Mouse (Mus musculus): ENCODE measurements around the gene Kcna4. TPM values are rescaled to one million over a fixed set of nuclear protein-coding genes. Genes with fewer than 3 reads are reported as not detected.
A peak's percentile ranks its signal among the peaks of the same experiment; 100 is the strongest.

The Kcna4 gene
- polyA plus RNA-seq, 1 experiment from 2014 or later = 9.6 TPM

DNA sequence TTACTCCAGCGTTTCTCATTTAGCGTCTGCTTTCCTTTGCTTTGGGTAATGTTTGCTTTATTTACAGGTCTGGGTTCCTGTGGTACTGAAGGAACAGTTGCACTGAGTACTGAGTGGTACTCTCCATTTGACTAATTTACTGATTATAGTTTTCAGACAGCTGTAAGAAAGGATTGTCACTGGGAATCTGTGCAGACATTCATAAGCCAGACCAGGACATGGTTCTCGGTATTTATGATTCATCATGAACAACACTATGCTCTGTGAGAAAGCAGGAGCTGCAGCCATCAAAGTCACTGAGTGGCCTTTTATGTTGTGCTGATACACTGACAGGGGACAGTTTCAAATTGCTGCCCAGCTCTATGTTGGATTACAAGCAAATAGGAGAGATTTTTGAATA, 33.7 kb downstream of the Kcna4 start:
- H3K9me3 ChIP-seq = no peaks in the 10 kb centered on the region
- 80% methylated on average over 3 of the region's 3 CpGs for WGBS
- no peak overlapping the region for H3K9ac ChIP-seq
- ATAC-seq (ENCODE audit: low FRiP score, low read depth) = no peak
- no peak overlapping the region for H3K27ac ChIP-seq (replicated peaks)
- H3K4me3 ChIP-seq = no peak overlapping the region
- no peaks in the 10 kb centered on the region for H3K4me1 ChIP-seq (replicated peaks)
- H3K27me3 ChIP-seq = no peaks in the 10 kb centered on the region
- no peak overlapping the region for H3K4me2 ChIP-seq
- no peaks in the 10 kb centered on the region for H3K36me3 ChIP-seq

DNA sequence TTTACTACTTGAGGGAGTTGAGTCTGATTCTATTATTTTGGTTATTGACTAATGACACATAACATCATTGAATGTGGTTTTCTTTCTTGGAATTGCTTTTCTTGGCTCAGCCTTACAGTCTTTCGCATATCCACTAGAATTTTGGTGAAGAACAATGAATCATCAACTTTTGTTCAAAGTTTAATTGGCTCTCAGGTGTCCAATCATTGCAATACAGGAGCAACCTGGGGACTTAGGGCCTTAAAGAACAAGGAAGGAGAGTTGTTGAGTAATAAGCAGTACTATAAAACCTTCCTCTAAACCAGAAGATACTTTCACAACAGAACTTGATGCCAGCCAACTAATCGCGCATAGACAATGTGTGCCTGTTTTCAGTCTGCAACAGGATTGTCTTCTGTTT, 36.8 kb downstream of the Kcna4 start:
- H3K9me3 ChIP-seq = no peaks in the 10 kb centered on the region
- H3K9ac ChIP-seq = no peak overlapping the region
- 96% methylated on average over 3 of the region's 3 CpGs for WGBS
- H3K4me1 ChIP-seq (replicated peaks) = no peaks in the 10 kb centered on the region
- H3K27ac ChIP-seq (replicated peaks) = no peak overlapping the region
- H3K27me3 ChIP-seq = no peaks in the 10 kb centered on the region
- no peaks in the 10 kb centered on the region for H3K36me3 ChIP-seq
- ATAC-seq (ENCODE audit: low FRiP score, low read depth) = no peak
- no peak overlapping the region for H3K4me2 ChIP-seq
- no peak overlapping the region for H3K4me3 ChIP-seq

DNA sequence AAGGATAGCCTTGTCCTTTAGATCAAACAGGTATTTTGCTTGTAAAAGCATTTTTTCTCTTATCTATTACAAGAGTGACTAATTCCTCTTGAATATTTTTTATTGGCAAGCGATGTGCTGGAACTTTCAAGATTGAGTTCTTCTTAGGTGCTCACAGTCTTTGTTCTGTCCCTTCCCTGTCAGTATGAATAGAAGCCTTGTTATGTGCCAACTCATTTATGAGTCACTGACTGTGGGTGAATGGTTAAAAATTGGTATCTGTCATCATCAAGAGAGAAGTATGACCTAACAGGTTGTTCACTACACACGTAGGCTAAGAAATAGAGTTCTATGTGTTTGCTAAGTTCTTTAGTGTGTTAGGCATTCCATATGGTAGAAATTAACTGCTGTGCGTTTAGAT, 50.9 kb downstream of the Kcna4 start:
- no peak overlapping the region for H3K4me3 ChIP-seq
- 87% methylated on average over 3 of the region's 3 CpGs for WGBS
- H3K4me1 ChIP-seq (replicated peaks) = no peaks in the 10 kb centered on the region
- no peaks in the 10 kb centered on the region for H3K36me3 ChIP-seq
- H3K9ac ChIP-seq = no peak overlapping the region
- ATAC-seq (ENCODE audit: low FRiP score, low read depth) = no peak
- H3K27me3 ChIP-seq = no peaks in the 10 kb centered on the region
- H3K4me2 ChIP-seq = no peak overlapping the region
- H3K9me3 ChIP-seq = no peaks in the 10 kb centered on the region
- no peak overlapping the region for H3K27ac ChIP-seq (replicated peaks)

DNA sequence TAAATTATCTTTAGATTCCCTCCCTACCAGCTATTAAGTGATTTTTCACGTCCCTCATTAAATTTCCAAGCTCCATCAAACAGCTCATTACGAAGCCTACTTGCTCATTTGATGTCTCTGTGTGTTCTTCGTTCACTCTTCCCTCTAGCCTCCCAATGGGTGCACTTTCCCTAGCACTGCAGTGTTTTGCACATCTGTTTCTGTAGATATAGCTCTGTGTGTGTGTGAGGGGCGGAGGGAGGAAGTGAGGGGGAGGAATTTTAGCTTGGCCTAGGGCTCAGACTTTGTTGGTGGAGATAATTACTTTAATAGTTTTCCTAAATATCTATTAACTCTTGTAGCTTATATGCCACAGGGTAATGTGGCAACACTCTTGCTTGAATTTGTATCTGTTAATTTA, 54.4 kb downstream of the Kcna4 start:
- Histone ChIP-seq H3K36me3 (no peaks in the 10 kb centered on the region), H3K27me3 (no peaks in the 10 kb centered on the region), H3K27ac (replicated peaks) (peak overlapping the region; percentile 69), H3K4me1 (replicated peaks) (no peaks in the 10 kb centered on the region), H3K9me3 (no peaks in the 10 kb centered on the region), H3K4me2 (no peak overlapping the region), H3K9ac (no peak overlapping the region), H3K4me3 (no peak overlapping the region)
- peak; percentile 84 for ATAC-seq (ENCODE audit: low FRiP score, low read depth)
- WGBS = 46% methylated on average over 4 of the region's 4 CpGs

DNA sequence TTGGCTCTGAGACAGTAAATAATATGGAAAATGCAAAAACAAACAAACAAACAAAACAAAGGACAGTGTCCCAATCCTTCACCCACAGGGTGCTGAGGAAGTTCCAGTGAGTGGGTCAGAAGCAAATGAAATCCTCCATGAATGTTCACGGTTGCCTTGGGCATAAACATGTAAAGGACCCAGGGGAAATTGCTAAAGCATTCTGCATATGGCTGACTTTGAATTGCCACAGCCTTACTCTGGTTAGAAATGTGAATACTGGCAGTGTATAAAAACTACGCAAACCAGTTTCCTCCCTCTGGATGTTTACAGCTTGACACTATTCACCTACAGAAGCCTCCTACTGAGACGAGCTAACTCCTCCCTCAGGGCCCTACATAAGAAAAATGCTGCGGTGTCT, 54.9 kb downstream of the Kcna4 start:
- H3K36me3 ChIP-seq = no peaks in the 10 kb centered on the region
- H3K9me3 ChIP-seq = no peaks in the 10 kb centered on the region
- H3K4me1 ChIP-seq (replicated peaks) = no peaks in the 10 kb centered on the region
- no peak overlapping the region for H3K4me2 ChIP-seq
- no peaks in the 10 kb centered on the region for H3K27me3 ChIP-seq
- peak overlapping the region; percentile 69 for H3K27ac ChIP-seq (replicated peaks)
- 55% methylated on average over 4 of the region's 4 CpGs for WGBS
- peak; percentile 56 for ATAC-seq (ENCODE audit: low FRiP score, low read depth)
- no peak overlapping the region for H3K4me3 ChIP-seq
- no peak overlapping the region for H3K9ac ChIP-seq

Other genes starting within 250 kb of the Kcna4 start
- not detected in 2 replicates for gene Fshb, start 231.0 kb upstream of the Kcna4 start, polyA plus RNA-seq (2015; fragmentation: Nextera tagmentation; extraction: Ambion mirVana)